Mouse (Mus musculus): ENCODE measurements around the gene Lmnb2. TPM values are rescaled to one million over a fixed set of nuclear protein-coding genes. Genes with fewer than 3 reads are reported as not detected.

Gene Lmnb2
- polyA plus RNA-seq, 1 experiment from 2014 or later, result 7.9 TPM

DNA sequence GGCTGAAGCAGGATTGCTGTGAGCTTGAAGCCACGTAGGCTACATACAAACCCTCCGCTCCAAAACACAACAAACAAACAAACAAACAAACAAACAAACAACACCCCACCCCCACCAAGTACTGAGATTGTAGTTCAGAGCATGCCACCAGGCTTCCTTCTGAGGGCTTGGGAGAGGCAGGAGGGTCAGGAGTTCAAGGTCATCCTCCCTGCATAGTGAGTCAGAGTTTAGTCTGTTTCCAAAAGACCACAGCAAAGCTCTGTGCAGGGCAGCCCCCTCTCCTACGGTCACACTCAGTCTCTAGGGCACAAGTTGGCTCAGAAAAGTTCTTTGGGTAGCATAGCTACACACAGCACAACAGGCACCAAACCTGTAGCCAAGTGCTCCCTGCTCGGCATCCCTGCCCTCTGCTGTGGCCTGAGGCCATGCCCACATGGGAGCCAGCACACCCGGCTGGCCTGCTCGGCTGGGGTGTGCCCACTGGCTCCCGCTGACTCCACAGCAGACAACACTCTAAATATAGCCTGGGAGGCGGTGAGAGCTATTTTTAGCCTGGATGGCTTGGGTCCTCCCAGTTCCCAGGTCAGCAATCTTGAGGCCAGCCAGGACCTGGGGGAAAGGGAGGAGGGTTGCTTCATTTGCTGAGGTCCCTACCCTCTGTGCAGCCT is 22.4 kb upstream of the Lmnb2 start:
- H3K9ac ChIP-seq (ENCODE audit: low read depth, low read length), result peak overlapping the region; percentile 73
- 16% methylated on average over 8 of the region's 8 CpGs for WGBS (ENCODE audit: insufficient replicate concordance)
- peaks cover 62% of the 10 kb centered on the region for H3K4me1 ChIP-seq (ENCODE audit: control insufficient read depth, insufficient read depth, low read length)

DNA sequence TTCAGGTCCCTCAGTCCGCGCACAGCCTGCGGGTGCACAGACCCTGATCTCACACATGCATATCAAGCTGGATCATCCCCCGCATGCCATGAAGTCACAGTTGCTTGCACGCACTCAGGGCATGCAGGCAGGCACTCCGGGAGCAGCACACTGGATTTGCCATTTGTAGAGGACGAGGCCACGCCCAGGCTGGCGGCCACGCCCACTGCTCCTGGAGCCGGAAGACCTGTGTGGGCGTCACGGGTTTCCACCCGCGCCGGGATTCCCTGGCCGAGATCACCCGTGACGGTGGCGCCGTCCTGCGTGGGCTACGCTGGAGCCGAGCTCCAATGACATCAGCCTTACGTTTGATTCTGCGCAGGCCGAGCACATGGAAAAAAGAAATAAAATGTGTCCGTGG is 21.6 kb upstream of the Lmnb2 start:
- Histone ChIP-seq H3K9ac (ENCODE audit: low read depth, low read length) (peak overlapping the region; percentile 73), H3K4me2 (peak overlapping the region; percentile 74), H3K9me3 (replicated peaks; ENCODE audit: control insufficient read depth, low read length) (no peaks in the 10 kb centered on the region), H3K27ac (ENCODE audit: low read depth, low read length) (peak overlapping the region; percentile 96), H3K36me3 (ENCODE audit: control insufficient read depth, insufficient read depth, low read length) (no peaks in the 10 kb centered on the region), H3K4me1 (ENCODE audit: control insufficient read depth, insufficient read depth, low read length) (peaks cover 63% of the 10 kb centered on the region), H3K4me3 (ENCODE audit: low read depth, low read length) (peak overlapping the region; percentile 32), H3K27me3 (ENCODE audit: control insufficient read depth, insufficient read depth, low read length) (peaks cover 3% of the 10 kb centered on the region)
- peak; percentile 43 for ATAC-seq (replicated peaks; ENCODE audit: insufficient number of reproducible peaks, low FRiP score, low TSS enrichment)
- 5% methylated on average over 28 of the region's 28 CpGs for WGBS (ENCODE audit: insufficient replicate concordance)

More for the DNA sequence above, 22.4 kb upstream of the Lmnb2 start:
- peak overlapping the region; percentile 32 for H3K4me3 ChIP-seq (ENCODE audit: low read depth, low read length)
- H3K27ac ChIP-seq (ENCODE audit: low read depth, low read length), result peak overlapping the region; percentile 96
- H3K36me3 ChIP-seq (ENCODE audit: control insufficient read depth, insufficient read depth, low read length), result no peaks in the 10 kb centered on the region
- H3K4me2 ChIP-seq, result peak overlapping the region; percentile 74
- peaks cover 3% of the 10 kb centered on the region for H3K27me3 ChIP-seq (ENCODE audit: control insufficient read depth, insufficient read depth, low read length)
- H3K9me3 ChIP-seq (replicated peaks; ENCODE audit: control insufficient read depth, low read length), result no peaks in the 10 kb centered on the region
- peak; percentile 60 for ATAC-seq (replicated peaks; ENCODE audit: insufficient number of reproducible peaks, low FRiP score, low TSS enrichment)

DNA sequence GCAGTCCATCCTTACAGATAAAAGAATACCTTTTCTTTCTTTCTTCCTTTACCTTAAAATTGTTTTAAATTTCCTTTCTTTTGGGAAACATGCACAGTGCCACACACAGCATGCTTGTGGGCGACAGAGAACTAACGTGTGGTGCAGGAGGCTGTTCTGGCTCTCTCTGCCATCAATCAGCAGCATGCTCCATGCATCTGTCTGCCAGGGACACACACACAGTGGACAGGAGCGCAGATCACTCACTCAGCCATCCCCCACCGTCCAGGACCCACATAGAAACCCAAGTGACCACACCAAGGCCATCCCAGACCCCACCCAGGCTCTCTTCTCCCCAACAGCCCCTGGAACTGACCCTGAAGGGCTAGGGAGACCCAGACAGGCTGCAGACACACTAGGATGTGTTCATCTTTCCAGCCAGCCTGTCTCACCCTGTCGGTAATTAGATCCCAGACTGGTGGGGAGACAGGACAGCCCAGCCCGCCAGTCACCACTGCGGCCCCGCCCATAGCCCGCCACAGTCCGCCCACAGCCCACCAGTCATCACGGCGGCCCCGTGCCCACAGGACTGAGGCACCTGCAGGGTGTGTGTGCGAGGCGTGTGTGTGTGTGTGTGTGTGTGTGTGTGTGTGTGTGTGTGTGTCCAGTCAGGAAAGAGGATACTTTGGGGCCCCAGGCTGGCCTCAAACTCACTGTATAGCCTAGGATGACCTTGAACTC is 20.9 kb upstream of the Lmnb2 start:
- peak overlapping the region; percentile 73 for H3K9ac ChIP-seq (ENCODE audit: low read depth, low read length)
- H3K9me3 ChIP-seq (replicated peaks; ENCODE audit: control insufficient read depth, low read length), result no peaks in the 10 kb centered on the region
- 7% methylated on average over 15 of the region's 15 CpGs for WGBS (ENCODE audit: insufficient replicate concordance)
- no peaks in the 10 kb centered on the region for H3K36me3 ChIP-seq (ENCODE audit: control insufficient read depth, insufficient read depth, low read length)
- H3K27ac ChIP-seq (ENCODE audit: low read depth, low read length), result peak overlapping the region; percentile 96
- peak overlapping the region; percentile 74 for H3K4me2 ChIP-seq
- H3K4me3 ChIP-seq (ENCODE audit: low read depth, low read length), result peak overlapping the region; percentile 32
- H3K4me1 ChIP-seq (ENCODE audit: control insufficient read depth, insufficient read depth, low read length), result peaks cover 63% of the 10 kb centered on the region
- ATAC-seq (replicated peaks; ENCODE audit: insufficient number of reproducible peaks, low FRiP score, low TSS enrichment), result peak; percentile 47; the same call in 1 of the 2 replicates
- H3K27me3 ChIP-seq (ENCODE audit: control insufficient read depth, insufficient read depth, low read length), result peaks cover 7% of the 10 kb centered on the region

DNA sequence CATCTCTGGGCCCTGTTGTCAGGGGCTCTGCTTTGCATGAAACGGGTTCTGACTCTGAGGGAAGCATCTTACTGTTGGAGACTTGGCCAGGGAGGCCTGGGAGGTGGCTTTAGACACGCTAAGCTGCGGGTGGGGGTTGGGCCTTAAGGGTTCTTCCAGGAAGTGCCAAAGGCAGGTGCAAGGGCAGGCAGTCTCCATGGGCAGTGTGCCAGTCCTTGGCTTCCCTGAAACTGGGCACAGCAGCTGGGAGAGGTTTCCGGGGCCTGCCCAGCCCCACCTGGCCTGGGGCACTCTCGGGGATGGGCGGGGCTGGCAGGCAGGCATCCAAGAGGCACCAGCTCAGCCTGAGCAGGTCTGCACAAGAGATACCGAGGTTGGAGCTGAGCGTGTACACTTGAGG is 19.6 kb upstream of the Lmnb2 start:
- peak overlapping the region; percentile 14; the same call in 1 of the 2 replicates for H3K4me2 ChIP-seq
- WGBS (ENCODE audit: insufficient replicate concordance), result 29% methylated on average over 8 of the region's 8 CpGs
- no peaks in the 10 kb centered on the region for H3K36me3 ChIP-seq (ENCODE audit: control insufficient read depth, insufficient read depth, low read length)
- no peak for ATAC-seq (replicated peaks; ENCODE audit: insufficient number of reproducible peaks, low FRiP score, low TSS enrichment)
- H3K4me1 ChIP-seq (ENCODE audit: control insufficient read depth, insufficient read depth, low read length), result peaks cover 77% of the 10 kb centered on the region
- H3K9me3 ChIP-seq (replicated peaks; ENCODE audit: control insufficient read depth, low read length), result no peaks in the 10 kb centered on the region
- H3K27ac ChIP-seq (ENCODE audit: low read depth, low read length), result no peak overlapping the region
- H3K9ac ChIP-seq (ENCODE audit: low read depth, low read length), result peak overlapping the region; percentile 39; the same call in 1 of the 2 replicates
- no peak overlapping the region for H3K4me3 ChIP-seq (ENCODE audit: low read depth, low read length)
- peaks cover 11% of the 10 kb centered on the region for H3K27me3 ChIP-seq (ENCODE audit: control insufficient read depth, insufficient read depth, low read length)

DNA sequence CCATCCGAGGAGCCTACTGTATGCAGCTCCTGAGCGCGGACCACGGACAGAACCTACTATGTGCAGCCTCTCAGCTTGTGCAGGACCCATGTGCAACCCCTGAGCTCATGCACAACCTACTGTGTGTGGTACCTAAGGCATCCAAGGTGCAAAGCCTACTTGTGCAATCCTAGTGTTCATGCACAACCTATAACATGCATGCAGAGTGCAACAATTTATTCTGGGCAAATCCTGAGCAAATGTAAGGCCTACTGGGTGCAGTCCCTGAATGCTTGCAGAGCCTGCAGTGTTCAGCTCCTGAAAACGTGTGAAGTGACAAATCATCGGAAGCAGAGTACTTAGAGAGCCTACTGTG is 18.7 kb upstream of the Lmnb2 start:
- Histone ChIP-seq H3K4me2 (peak overlapping the region; percentile 81), H3K9ac (ENCODE audit: low read depth, low read length) (peak overlapping the region; percentile 80; the same call in 1 of the 2 replicates), H3K4me1 (ENCODE audit: control insufficient read depth, insufficient read depth, low read length) (peaks cover 85% of the 10 kb centered on the region), H3K4me3 (ENCODE audit: low read depth, low read length) (peak overlapping the region; percentile 49; the same call in 1 of the 2 replicates), H3K27me3 (ENCODE audit: control insufficient read depth, insufficient read depth, low read length) (peaks cover 15% of the 10 kb centered on the region), H3K9me3 (replicated peaks; ENCODE audit: control insufficient read depth, low read length) (no peaks in the 10 kb centered on the region), H3K27ac (ENCODE audit: low read depth, low read length) (peak overlapping the region; percentile 59), H3K36me3 (ENCODE audit: control insufficient read depth, insufficient read depth, low read length) (no peaks in the 10 kb centered on the region)
- 10% methylated on average over 6 of the region's 6 CpGs for WGBS (ENCODE audit: insufficient replicate concordance)
- ATAC-seq (replicated peaks; ENCODE audit: insufficient number of reproducible peaks, low FRiP score, low TSS enrichment), result no peak

DNA sequence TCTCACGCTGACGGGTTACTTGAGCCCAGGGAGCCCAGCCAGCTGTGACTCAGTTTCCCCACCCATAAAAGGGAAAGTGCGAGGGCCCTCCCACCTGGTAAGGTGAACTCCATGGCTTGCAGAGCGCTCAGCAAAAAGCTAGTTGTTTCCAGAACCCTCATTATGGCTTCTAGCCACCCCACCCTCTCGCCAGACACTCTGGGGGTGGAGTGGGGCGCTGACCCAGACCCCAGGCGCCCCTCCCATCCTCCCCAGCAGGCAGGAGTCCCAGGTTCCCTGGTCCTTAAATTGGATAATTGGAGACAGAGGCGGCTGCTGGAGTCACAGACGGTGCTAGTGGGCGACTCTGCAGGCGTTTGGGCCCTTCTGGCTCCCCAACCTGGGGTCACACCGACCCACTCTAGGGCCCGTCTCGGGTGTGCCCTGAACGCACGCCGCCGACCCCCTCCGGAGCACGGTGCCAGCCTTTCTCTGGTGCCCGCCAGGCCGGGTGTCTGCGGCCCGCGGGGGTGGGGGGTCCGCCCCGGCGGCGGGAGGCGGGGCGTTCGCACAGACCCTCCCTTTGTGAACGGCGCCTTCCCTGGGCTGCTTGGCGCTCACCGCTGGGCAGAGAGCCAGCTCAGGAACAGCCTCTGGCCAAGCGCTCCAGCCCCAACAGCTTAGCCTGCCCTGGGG is 18.2 kb upstream of the Lmnb2 start:
- H3K27ac ChIP-seq (ENCODE audit: low read depth, low read length), result peak overlapping the region; percentile 59
- H3K9me3 ChIP-seq (replicated peaks; ENCODE audit: control insufficient read depth, low read length), result no peaks in the 10 kb centered on the region
- H3K36me3 ChIP-seq (ENCODE audit: control insufficient read depth, insufficient read depth, low read length), result no peaks in the 10 kb centered on the region
- H3K4me1 ChIP-seq (ENCODE audit: control insufficient read depth, insufficient read depth, low read length), result peaks cover 86% of the 10 kb centered on the region
- ATAC-seq (replicated peaks; ENCODE audit: insufficient number of reproducible peaks, low FRiP score, low TSS enrichment), result peak; percentile 32; the same call in 1 of the 2 replicates
- peak overlapping the region; percentile 81 for H3K4me2 ChIP-seq
- peak overlapping the region; percentile 49 for H3K4me3 ChIP-seq (ENCODE audit: low read depth, low read length)
- H3K27me3 ChIP-seq (ENCODE audit: control insufficient read depth, insufficient read depth, low read length), result peaks cover 20% of the 10 kb centered on the region
- WGBS (ENCODE audit: insufficient replicate concordance), result 2% methylated on average over 36 of the region's 37 CpGs
- peak overlapping the region; percentile 80 for H3K9ac ChIP-seq (ENCODE audit: low read depth, low read length)

DNA sequence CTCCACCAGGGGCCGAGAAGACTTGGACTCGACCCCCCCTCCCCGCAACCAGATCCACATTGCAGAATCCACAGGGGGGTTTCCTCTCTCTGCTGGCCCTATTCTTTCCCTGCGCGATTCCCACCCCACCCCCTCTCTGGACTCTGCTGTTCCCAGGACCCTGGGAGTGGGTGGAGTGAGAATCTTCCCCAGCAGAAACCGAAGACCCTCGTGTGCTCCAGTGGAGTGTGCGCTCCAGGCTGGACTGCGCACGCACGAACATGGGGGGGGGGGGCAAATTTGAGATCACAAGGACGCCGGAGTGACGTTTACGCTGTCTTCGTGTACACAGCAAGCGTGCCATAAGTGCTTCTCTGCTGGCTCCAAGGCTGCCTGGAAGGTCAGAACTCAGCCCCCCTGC is 17.7 kb upstream of the Lmnb2 start:
- Histone ChIP-seq H3K9me3 (replicated peaks; ENCODE audit: control insufficient read depth, low read length) (no peaks in the 10 kb centered on the region), H3K27ac (ENCODE audit: low read depth, low read length) (no peak overlapping the region), H3K4me1 (ENCODE audit: control insufficient read depth, insufficient read depth, low read length) (peaks cover 86% of the 10 kb centered on the region), H3K4me3 (ENCODE audit: low read depth, low read length) (peak overlapping the region; percentile 49), H3K36me3 (ENCODE audit: control insufficient read depth, insufficient read depth, low read length) (no peaks in the 10 kb centered on the region), H3K4me2 (peak overlapping the region; percentile 81), H3K9ac (ENCODE audit: low read depth, low read length) (peak overlapping the region; percentile 80; the same call in 1 of the 2 replicates), H3K27me3 (ENCODE audit: control insufficient read depth, insufficient read depth, low read length) (peaks cover 23% of the 10 kb centered on the region)
- ATAC-seq (replicated peaks; ENCODE audit: insufficient number of reproducible peaks, low FRiP score, low TSS enrichment), result no peak
- 8% methylated on average over 17 of the region's 17 CpGs for WGBS (ENCODE audit: insufficient replicate concordance)

DNA sequence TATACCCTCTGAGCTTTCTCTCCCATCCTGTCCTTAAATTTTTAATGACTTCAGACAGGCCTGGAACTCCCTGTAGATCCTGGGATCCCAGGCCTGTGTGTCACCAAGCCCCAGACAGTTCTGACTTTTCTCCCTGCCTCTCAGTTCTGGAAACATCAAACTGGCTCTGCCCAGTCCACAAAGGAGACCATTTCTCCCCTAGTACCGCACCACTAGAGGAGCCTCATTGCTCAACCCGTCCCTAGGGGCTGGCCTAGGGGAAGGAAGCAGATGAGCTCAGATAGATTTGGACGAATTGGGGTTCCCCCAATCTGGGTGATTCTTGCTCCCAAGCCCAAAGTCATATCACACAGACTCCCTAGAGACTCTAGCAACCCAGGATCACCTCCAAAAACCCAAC is 17.2 kb upstream of the Lmnb2 start:
- no peaks in the 10 kb centered on the region for H3K9me3 ChIP-seq (replicated peaks; ENCODE audit: control insufficient read depth, low read length)
- H3K4me2 ChIP-seq, result no peak overlapping the region; the same call in 1 of the 2 replicates
- no peaks in the 10 kb centered on the region for H3K36me3 ChIP-seq (ENCODE audit: control insufficient read depth, insufficient read depth, low read length)
- no peak overlapping the region for H3K9ac ChIP-seq (ENCODE audit: low read depth, low read length)
- peaks cover 86% of the 10 kb centered on the region for H3K4me1 ChIP-seq (ENCODE audit: control insufficient read depth, insufficient read depth, low read length)
- H3K27me3 ChIP-seq (ENCODE audit: control insufficient read depth, insufficient read depth, low read length), result peaks cover 23% of the 10 kb centered on the region
- no peak for ATAC-seq (replicated peaks; ENCODE audit: insufficient number of reproducible peaks, low FRiP score, low TSS enrichment)
- 22% methylated on average over 3 of the region's 3 CpGs for WGBS (ENCODE audit: insufficient replicate concordance)
- no peak overlapping the region for H3K27ac ChIP-seq (ENCODE audit: low read depth, low read length)
- no peak overlapping the region for H3K4me3 ChIP-seq (ENCODE audit: low read depth, low read length)

Data from heart, embryonic 11.5 days (tissue).